Mouse (Mus musculus): ENCODE measurements around the gene Rnf150.

GRCm38 (mm10) chr8:82898459-82898841 is 35.3 kb downstream of the Rnf150 start:
- TF ChIP-seq CTCF (IDR thresholded peaks at IDR 0.05; ENCODE audit: control insufficient read depth, insufficient read depth, insufficient read length): no peak
- no peak for TF ChIP-seq FOSL1 (IDR thresholded peaks at IDR 0.05; ENCODE audit: insufficient read depth, low read length, poor library complexity, severe bottlenecking)
- TF ChIP-seq USF1 (IDR thresholded peaks at IDR 0.05; ENCODE audit: low read depth): no peak
- TF ChIP-seq CEBPB (IDR thresholded peaks at IDR 0.05; ENCODE audit: low read depth): no peak
- no peak for TF ChIP-seq MAX (IDR thresholded peaks at IDR 0.05)

Measured in C2C12 (cell line).